Mouse (Mus musculus): ENCODE measurements around the gene Polrmt.

DNA sequence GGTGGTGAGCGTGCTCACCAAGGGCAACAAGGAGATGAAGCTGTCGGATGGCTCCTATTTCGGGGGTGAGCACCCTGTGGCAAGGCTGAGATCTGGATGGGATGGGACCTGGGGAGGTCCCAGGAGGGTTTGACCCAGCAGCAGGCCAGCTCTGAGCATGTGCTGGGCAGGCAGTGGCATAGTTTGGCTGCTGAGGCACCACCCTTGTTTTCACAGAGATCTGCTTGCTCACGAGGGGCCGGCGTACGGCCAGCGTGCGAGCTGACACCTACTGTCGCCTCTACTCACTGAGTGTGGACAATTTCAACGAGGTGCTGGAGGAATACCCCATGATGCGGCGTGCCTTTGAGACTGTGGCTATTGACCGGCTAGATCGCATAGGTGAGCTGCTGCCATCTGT lies 12.5 kb downstream of the Polrmt start:
- TF ChIP-seq CHD2 (IDR thresholded peaks at IDR 0.05; ENCODE audit: low read depth, low read length) (no peak), HCFC1 (IDR thresholded peaks at IDR 0.05; ENCODE audit: borderline replicate concordance, insufficient read depth, low read length) (no peak), MAFK (IDR thresholded peaks at IDR 0.05; ENCODE audit: insufficient read depth, low read depth, low read length) (no peak), ZNF384 (IDR thresholded peaks at IDR 0.05; ENCODE audit: low read depth, low read length) (no peak)
